In the genomic region with DNA sequence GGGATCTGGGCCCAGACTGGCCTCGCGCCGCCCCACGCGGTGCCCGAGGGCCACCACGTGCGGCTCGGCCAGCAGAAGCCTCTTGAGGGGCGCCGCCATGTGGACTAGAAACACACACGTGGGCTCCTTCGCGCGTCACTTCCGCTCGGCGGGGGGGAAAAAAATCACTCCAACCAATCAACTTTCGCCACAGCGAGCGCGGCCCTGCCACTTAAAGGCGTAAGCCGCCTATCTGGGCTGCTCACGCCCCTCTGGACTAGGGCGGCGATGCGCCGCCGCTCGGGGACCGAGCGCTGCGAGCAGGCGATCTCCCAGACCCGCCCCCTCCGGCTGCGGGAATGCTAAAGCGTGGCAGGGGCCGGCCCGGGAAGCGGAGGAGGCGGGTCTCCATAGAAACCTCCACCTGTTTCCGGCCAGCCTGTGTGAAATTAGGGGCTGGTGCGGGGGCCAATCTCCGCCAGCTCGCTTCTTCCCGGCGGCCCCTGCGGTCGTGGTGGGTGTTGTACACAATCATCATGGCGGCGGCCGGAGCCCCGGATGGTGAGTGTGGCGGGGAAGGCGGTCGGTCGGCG, we compare ENCODE assay signal across 8 mouse cellular contexts. TPM values are rescaled to one million over a fixed set of nuclear protein-coding genes. Genes with fewer than 3 reads are reported as not detected.
DNase-seq lines count a peak whose midpoint lies in the region; ATAC-seq and TF ChIP-seq lines count a peak whose summit lies in the region.

Gene Ubfd1 (plus strand): TSS at position 231 of the 572 bp plus-strand sequence.
Gene Ears2 (minus strand): TSS at position 319 of the 572 bp plus-strand sequence.

- peaks cover 10 to 51% of the 10 kb centered on the region in 2 experiments for H3K4me1 ChIP-seq in CH12.LX (ENCODE audit: control insufficient read depth in 1 of 2, insufficient read depth in 2 of 2)
- peaks cover 29% of the 10 kb centered on the region for H3K4me1 ChIP-seq in forebrain, embryonic 12.5 days
- H3K4me1 ChIP-seq in heart, postnatal 0 days (ENCODE audit: control insufficient read depth, insufficient read depth), result peaks cover 22% of the 10 kb centered on the region
- H3K4me1 ChIP-seq in liver, embryonic 16.5 days (ENCODE audit: control insufficient read depth, low read depth, low read length), result peaks cover 25% of the 10 kb centered on the region
- peaks cover 35% of the 10 kb centered on the region for H3K4me1 ChIP-seq in neural tube, embryonic 13.5 days (replicated peaks)
- H3K4me1 ChIP-seq in testis, adult 2 months (ENCODE audit: control insufficient read depth, insufficient read depth, low read length), result no peaks in the 10 kb centered on the region; the same call in 1 of the 2 replicates

- ATAC-seq in forebrain, embryonic 12.5 days (ENCODE audit: low FRiP score), result peak; percentile 99
- ATAC-seq in heart, postnatal 0 days (ENCODE audit: insufficient read depth, low read depth), result peak; percentile 97
- ATAC-seq in liver, embryonic 16.5 days (ENCODE audit: low read depth), result peak; percentile 97
- peak; percentile 98 for ATAC-seq in neural tube, embryonic 13.5 days (ENCODE audit: low read depth)

- peak; percentile 80 for TF ChIP-seq POLR2A in CH12.LX (IDR thresholded peaks at IDR 0.05; ENCODE audit: low read depth, low read length)
- TF ChIP-seq POLR2A in testis, adult 2 months (IDR thresholded peaks at IDR 0.05; ENCODE audit: control insufficient read depth, low read depth, low read length), result peak; percentile 47

- no peaks in the 10 kb centered on the region for H3K27me3 ChIP-seq in CH12.LX (replicated peaks)
- no peaks in the 10 kb centered on the region for H3K27me3 ChIP-seq in forebrain, embryonic 12.5 days
- no peaks in the 10 kb centered on the region for H3K27me3 ChIP-seq in heart, postnatal 0 days (ENCODE audit: control insufficient read depth, insufficient read depth, low read length)
- no peaks in the 10 kb centered on the region for H3K27me3 ChIP-seq in liver, embryonic 16.5 days (ENCODE audit: control insufficient read depth, insufficient read depth, low read depth, low read length)
- H3K27me3 ChIP-seq in neural tube, embryonic 13.5 days, result no peaks in the 10 kb centered on the region
- H3K27me3 ChIP-seq in testis, adult 2 months (ENCODE audit: control insufficient read depth, insufficient read depth, low read length), result no peaks in the 10 kb centered on the region

- dilution Hi-C loops in CH12.LX (cut with MboI; ENCODE audit: extremely low pct_ligation_motif_present, extremely low pct_unique_long_range_greater_than_20kb, low sequenced_read_pairs), result no loop called here

- TF ChIP-seq CTCF in CH12.LX (conservative IDR thresholded peaks at IDR 0.05 in 1 of 2, IDR thresholded peaks at IDR 0.05 in 1 of 2; ENCODE audit: low read depth in 2 of 2, low read length in 2 of 2), result no peak
- TF ChIP-seq CTCF in heart, postnatal 0 days (IDR thresholded peaks at IDR 0.05; ENCODE audit: low read depth), result no peak
- no peak for TF ChIP-seq CTCF in testis, adult 2 months (IDR thresholded peaks at IDR 0.05; ENCODE audit: control insufficient read depth, insufficient read depth, insufficient replicate concordance, low read depth, low read length)

- peak within 1 kb of the TSS; percentile 92 to 100 (median 98) for H3K4me3 ChIP-seq in CH12.LX (replicated peaks in 1 of 3; ENCODE audit: low read depth in 2 of 3, low read length in 2 of 3, poor library complexity in 1 of 3)
- H3K4me3 ChIP-seq in forebrain, embryonic 12.5 days (replicated peaks), result peak within 1 kb of the TSS; percentile 100
- H3K4me3 ChIP-seq in heart, postnatal 0 days (ENCODE audit: low read depth, low read length), result peak within 1 kb of the TSS; percentile 95
- peak within 1 kb of the TSS; percentile 81 for H3K4me3 ChIP-seq in liver, embryonic 16.5 days (ENCODE audit: low read depth, low read length)
- peak within 1 kb of the TSS; percentile 100 for H3K4me3 ChIP-seq in neural tube, embryonic 13.5 days
- peak within 1 kb of the TSS; percentile 86 for H3K4me3 ChIP-seq in testis, adult 2 months (ENCODE audit: control insufficient read depth, low read depth, low read length)

- peaks cover 27 to 48% of the 10 kb centered on the region in 2 experiments for H3K36me3 ChIP-seq in CH12.LX (replicated peaks in 1 of 2; ENCODE audit: control insufficient read depth in 1 of 2, insufficient read depth in 1 of 2, low read length in 1 of 2)
- H3K36me3 ChIP-seq in forebrain, embryonic 12.5 days (replicated peaks), result peaks cover 31% of the 10 kb centered on the region
- peaks cover 33% of the 10 kb centered on the region for H3K36me3 ChIP-seq in heart, postnatal 0 days (replicated peaks; ENCODE audit: control insufficient read depth, insufficient read depth, low read length)
- H3K36me3 ChIP-seq in liver, embryonic 16.5 days (ENCODE audit: control insufficient read depth, insufficient read depth), result peaks cover 7% of the 10 kb centered on the region
- H3K36me3 ChIP-seq in neural tube, embryonic 13.5 days, result peaks cover 39% of the 10 kb centered on the region
- H3K36me3 ChIP-seq in testis, adult 2 months (ENCODE audit: control insufficient read depth, insufficient read depth, low read length), result no peaks in the 10 kb centered on the region; the same call in 1 of the 2 replicates

- DNase-seq in CH12.LX (ENCODE audit: extremely low read depth), result peak; percentile 95
- peak; percentile 92 for DNase-seq in c-Kit-positive CD71-positive TER-119-negative erythroid progenitor cells, embryonic 14.5 days (ENCODE audit: low read depth)
- peak; percentile 96 for DNase-seq in heart, postnatal 0 days (ENCODE audit: low spot score)
- DNase-seq in kidney, postnatal 4 days, result peak; percentile 96 to 97

- under 1% methylated on average over 59 of the region's 60 CpGs for WGBS in forebrain, embryonic 12.5 days
- 0% methylated on average over 59 of the region's 60 CpGs for WGBS in heart, postnatal 0 days
- WGBS in liver, embryonic 16.5 days (ENCODE audit: insufficient replicate concordance), result under 1% methylated on average over 57 of the region's 60 CpGs
- WGBS in neural tube, embryonic 13.5 days, result under 1% methylated on average over 60 of the region's 60 CpGs

- in situ Hi-C loops in CH12.LX (cut with MboI; ENCODE audit: low pct_ligation_motif_present, low pct_unique_long_range_greater_than_20kb, low sequenced_read_pairs), result no loop called here

- no peaks in the 10 kb centered on the region for H3K9me3 ChIP-seq in CH12.LX (replicated peaks; ENCODE audit: low read length)
- H3K9me3 ChIP-seq in forebrain, embryonic 12.5 days, result no peaks in the 10 kb centered on the region
- H3K9me3 ChIP-seq in heart, postnatal 0 days (replicated peaks; ENCODE audit: control insufficient read depth, low read length), result no peaks in the 10 kb centered on the region
- no peaks in the 10 kb centered on the region for H3K9me3 ChIP-seq in liver, embryonic 16.5 days (replicated peaks; ENCODE audit: control insufficient read depth, low read length)
- H3K9me3 ChIP-seq in neural tube, embryonic 13.5 days, result no peaks in the 10 kb centered on the region

- H3K9ac ChIP-seq in CH12.LX (ENCODE audit: insufficient read depth, low read depth), result peak within 1 kb of the TSS; percentile 79
- peak within 1 kb of the TSS; percentile 97 for H3K9ac ChIP-seq in forebrain, embryonic 12.5 days
- H3K9ac ChIP-seq in heart, postnatal 0 days (replicated peaks; ENCODE audit: low read depth, low read length), result peak within 1 kb of the TSS; percentile 96
- peak within 1 kb of the TSS; percentile 73 for H3K9ac ChIP-seq in liver, embryonic 16.5 days (ENCODE audit: low read depth, low read length)
- H3K9ac ChIP-seq in neural tube, embryonic 13.5 days, result peak within 1 kb of the TSS; percentile 98

- no peak for TF ChIP-seq EP300 in CH12.LX (IDR thresholded peaks at IDR 0.05; ENCODE audit: low read length)
- TF ChIP-seq EP300 in heart, postnatal 0 days (IDR thresholded peaks at IDR 0.05; ENCODE audit: low read depth), result peak; percentile 80

- peak within 1 kb of the TSS; percentile 72 for H3K27ac ChIP-seq in CH12.LX (ENCODE audit: insufficient read depth, low read depth)
- H3K27ac ChIP-seq in forebrain, embryonic 12.5 days, result peak within 1 kb of the TSS; percentile 96
- peak within 1 kb of the TSS; percentile 93 for H3K27ac ChIP-seq in heart, postnatal 0 days (ENCODE audit: low read depth)
- H3K27ac ChIP-seq in liver, embryonic 16.5 days (ENCODE audit: low read length), result peak within 1 kb of the TSS; percentile 85
- peak within 1 kb of the TSS; percentile 97 for H3K27ac ChIP-seq in neural tube, embryonic 13.5 days (replicated peaks)
- peak within 1 kb of the TSS; percentile 97 for H3K27ac ChIP-seq in testis, adult 2 months (ENCODE audit: control insufficient read depth, insufficient read depth, low read depth, low read length)

- peak within 1 kb of the TSS; percentile 99 for H3K4me2 ChIP-seq in CH12.LX (ENCODE audit: insufficient read depth, low read depth, poor library complexity, severe bottlenecking)
- H3K4me2 ChIP-seq in forebrain, embryonic 12.5 days, result peak within 1 kb of the TSS; percentile 82
- peak within 1 kb of the TSS; percentile 91 for H3K4me2 ChIP-seq in heart, postnatal 0 days (ENCODE audit: low read depth, low read length)
- peak within 1 kb of the TSS; percentile 97 for H3K4me2 ChIP-seq in liver, embryonic 16.5 days (ENCODE audit: low read depth, low read length)
- H3K4me2 ChIP-seq in neural tube, embryonic 13.5 days, result peak within 1 kb of the TSS; percentile 75

- peaks cover 32% of the 10 kb centered on the region for H3K79me2 ChIP-seq in CH12.LX (replicated peaks; ENCODE audit: control insufficient read depth, extremely low read depth, insufficient read depth, poor library complexity, severe bottlenecking)

- no peak for TF ChIP-seq RAD21 in CH12.LX (IDR thresholded peaks at IDR 0.05; ENCODE audit: low read depth, low read length)

RNA-seq across cellular contexts. Expression of gene Ubfd1, which starts in this region (rescaled TPM):
- total RNA-seq in CH12.LX (2012; rRNA removed) (26.9 and 38.9 TPM in 2 replicates), CH12.LX (2014; rRNA removed) (48.7 and 51.8 TPM in 2 replicates)
- 36.5 and 49.5 TPM in 2 replicates for polyA plus RNA-seq in CH12.LX (2012; ENCODE audit: insufficient read length, low read depth)
- polyA plus RNA-seq in forebrain, embryonic 12.5 days (2016; fragmentation: Nextera tagmentation; extraction: Ambion mirVana), result 78.9 and 83.5 TPM in 2 replicates
- 54.7 and 65.5 TPM in 2 replicates for total RNA-seq in heart, postnatal 0 days (2014; rRNA removed; ENCODE audit: low replicate concordance)
- polyA plus RNA-seq in heart, postnatal 0 days (2015; fragmentation: Nextera tagmentation; extraction: Ambion mirVana), result 22.6 and 25.5 TPM in 2 replicates
- 12.4 and 14.7 TPM in 2 replicates for polyA plus RNA-seq in liver, embryonic 16.5 days (2015; fragmentation: Nextera tagmentation; extraction: Ambion mirVana)
- polyA plus RNA-seq in neural tube, embryonic 13.5 days (2015; fragmentation: Nextera tagmentation; extraction: Ambion mirVana), result 68.0 and 76.7 TPM in 2 replicates
- polyA plus RNA-seq in testis, adult 2 months (2012; rRNA removed), result 11.4 and 12.6 TPM in 2 replicates

RNA-seq across cellular contexts. Expression of gene Ears2, which starts in this region (rescaled TPM):
- total RNA-seq in CH12.LX (2012; rRNA removed) (11.2 and 14.3 TPM in 2 replicates), CH12.LX (2014; rRNA removed) (11.8 and 13.2 TPM in 2 replicates)
- polyA plus RNA-seq in CH12.LX (2012; ENCODE audit: insufficient read length, low read depth), result 10.6 and 11.7 TPM in 2 replicates
- polyA plus RNA-seq in forebrain, embryonic 12.5 days (2016; fragmentation: Nextera tagmentation; extraction: Ambion mirVana), result 15.0 and 16.1 TPM in 2 replicates
- total RNA-seq in heart, postnatal 0 days (2014; rRNA removed; ENCODE audit: low replicate concordance), result 54.3 and 60.1 TPM in 2 replicates
- 27.8 and 29.2 TPM in 2 replicates for polyA plus RNA-seq in heart, postnatal 0 days (2015; fragmentation: Nextera tagmentation; extraction: Ambion mirVana)
- 7.4 and 8.2 TPM in 2 replicates for polyA plus RNA-seq in liver, embryonic 16.5 days (2015; fragmentation: Nextera tagmentation; extraction: Ambion mirVana)
- 9.8 and 9.9 TPM in 2 replicates for polyA plus RNA-seq in neural tube, embryonic 13.5 days (2015; fragmentation: Nextera tagmentation; extraction: Ambion mirVana)
- 5.9 and 6.3 TPM in 2 replicates for polyA plus RNA-seq in testis, adult 2 months (2012; rRNA removed)

Comparison
In these comparisons a context has a peak if more than half of its experiments do, and no peak if none do; other contexts are left out.
1. Peak in every context shown above with its lines: DNase-seq, ATAC-seq, H3K4me3 ChIP-seq and H3K27ac ChIP-seq.